Mouse (Mus musculus): ENCODE measurements around the gene Kansl2. TPM values are rescaled to one million over a fixed set of nuclear protein-coding genes. Genes with fewer than 3 reads are reported as not detected.

The Kansl2 gene
- total and polyA plus RNA-seq, 2 experiments from 2014 or later = 53.3 to 95.1 TPM

DNA sequence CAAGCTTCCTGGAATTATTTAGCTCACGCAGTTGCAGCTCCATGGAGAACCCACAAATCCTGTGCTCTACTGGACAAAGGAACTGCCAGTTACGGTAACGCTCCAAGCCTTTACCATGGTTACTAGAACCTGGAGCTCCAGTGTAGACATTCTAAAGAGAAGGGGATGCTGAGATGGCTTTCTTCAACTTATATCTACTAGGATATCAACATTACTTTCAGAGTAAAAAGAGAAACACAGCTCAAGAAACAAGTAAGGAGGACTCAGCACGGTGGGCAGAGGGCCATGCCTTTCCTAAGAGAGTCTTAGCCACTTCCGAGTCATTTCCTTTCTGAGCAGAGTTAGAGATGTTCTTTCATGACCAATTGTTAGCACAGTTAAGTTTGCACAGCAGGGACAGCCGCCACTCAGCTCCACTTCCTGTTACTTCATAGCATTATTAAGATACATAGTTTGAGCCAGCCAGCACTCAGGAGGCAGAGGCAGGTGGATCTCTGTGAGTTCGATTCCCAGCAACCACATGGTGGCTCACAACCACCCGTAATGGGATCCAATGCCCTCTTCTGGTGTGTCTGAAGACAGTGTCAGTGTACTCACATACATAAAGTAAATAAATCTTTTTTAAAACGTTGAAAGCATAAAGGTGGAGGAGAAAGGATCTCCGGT lies 36.9 kb upstream of the Kansl2 start, which contains the start of the genes Ccnt1 and 4930415O20Rik:
Ccnt1 (minus strand) TSS at position 51 of the 666 bp plus-strand sequence.
4930415O20Rik (plus strand) TSS at position 132 of the 666 bp plus-strand sequence.
- no peak for TF ChIP-seq CTCF (IDR thresholded peaks at IDR 0.05; ENCODE audit: low read depth)
- H3K4me1 ChIP-seq (ENCODE audit: insufficient read depth, low read length) = peaks cover 9% of the 10 kb centered on the region
- no peak within 1 kb of the TSS for H3K4me2 ChIP-seq (ENCODE audit: low read depth, low read length)
- ATAC-seq (no peak), DNase-seq (ENCODE audit: low spot score) (no peak)
- H3K9ac ChIP-seq (replicated peaks; ENCODE audit: low read length) = no peak within 1 kb of the TSS
- no peaks in the 10 kb centered on the region for H3K27me3 ChIP-seq (ENCODE audit: insufficient read depth, low read length)
- H3K9me3 ChIP-seq (ENCODE audit: low read length) = no peaks in the 10 kb centered on the region
- whole genome bisulfite sequencing = 81% methylated on average over 10 of the region's 10 CpGs
- H3K27ac ChIP-seq = no peak within 1 kb of the TSS
- no peaks in the 10 kb centered on the region for H3K36me3 ChIP-seq (ENCODE audit: insufficient read depth, low read length)
- no peak within 1 kb of the TSS for H3K4me3 ChIP-seq (ENCODE audit: low read length)

DNA sequence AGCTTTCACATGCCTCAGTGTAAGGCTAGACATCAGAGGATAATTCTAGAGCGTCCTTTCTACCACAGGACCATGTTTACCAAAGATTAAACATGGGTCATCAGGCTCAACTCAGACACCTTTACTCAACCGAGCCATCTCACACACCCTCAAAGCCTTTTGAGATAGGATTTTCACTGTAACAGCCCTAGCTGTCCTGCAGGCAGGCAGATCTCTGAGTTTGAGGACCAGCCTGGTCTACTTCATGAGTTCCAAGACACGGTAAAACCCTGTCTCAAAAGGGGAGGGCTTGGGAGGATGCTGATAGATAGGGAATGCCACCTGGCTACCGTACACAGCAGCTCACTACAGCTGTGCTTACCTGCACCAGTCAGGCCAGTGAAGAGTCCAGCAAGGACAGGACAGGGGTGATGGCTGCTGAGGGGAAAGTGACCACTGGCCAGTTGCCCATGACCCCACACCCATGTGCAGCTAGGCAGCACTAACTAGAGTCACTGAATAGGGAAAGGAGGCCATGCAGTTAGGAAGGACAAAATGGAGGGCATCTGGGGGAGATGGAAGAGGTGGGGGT lies 35.8 kb upstream of the Kansl2 start:
- ATAC-seq = no peak
- H3K9ac ChIP-seq (replicated peaks; ENCODE audit: low read length) = no peak overlapping the region

GRCm38 (mm10) chr15:98569216-98569615 lies 35.2 kb upstream of the Kansl2 start:
- no peak for TF ChIP-seq CTCF (IDR thresholded peaks at IDR 0.05; ENCODE audit: low read depth)
- Histone ChIP-seq H3K4me2 (ENCODE audit: low read depth, low read length) (peak overlapping the region; percentile 69), H3K36me3 (ENCODE audit: insufficient read depth, low read length) (no peaks in the 10 kb centered on the region), H3K27ac (0 out of 2 replicates have a peak overlapping the region, but pooled peaks have one; percentile 94), H3K27me3 (ENCODE audit: insufficient read depth, low read length) (no peaks in the 10 kb centered on the region), H3K9ac (replicated peaks; ENCODE audit: low read length) (peak overlapping the region; percentile 76), H3K4me3 (ENCODE audit: low read length) (peak overlapping the region; percentile 84; the same call in 1 of the 2 replicates), H3K4me1 (ENCODE audit: insufficient read depth, low read length) (peaks cover 9% of the 10 kb centered on the region), H3K9me3 (ENCODE audit: low read length) (no peaks in the 10 kb centered on the region)
- whole genome bisulfite sequencing = 73% methylated on average over 7 of the region's 7 CpGs
- DNase-seq (ENCODE audit: low spot score) (no peak), ATAC-seq (no peak)

More for the DNA sequence above, 35.8 kb upstream of the Kansl2 start:
- 82% methylated on average over 4 of the region's 4 CpGs for WGBS
- Histone ChIP-seq H3K27me3 (ENCODE audit: insufficient read depth, low read length) (no peaks in the 10 kb centered on the region), H3K9me3 (ENCODE audit: low read length) (no peaks in the 10 kb centered on the region), H3K4me1 (ENCODE audit: insufficient read depth, low read length) (peaks cover 9% of the 10 kb centered on the region), H3K27ac (no peak overlapping the region), H3K4me3 (ENCODE audit: low read length) (no peak overlapping the region), H3K4me2 (ENCODE audit: low read depth, low read length) (no peak overlapping the region), H3K36me3 (ENCODE audit: insufficient read depth, low read length) (no peaks in the 10 kb centered on the region)
- no peak for TF ChIP-seq CTCF (IDR thresholded peaks at IDR 0.05; ENCODE audit: low read depth)
- no peak for DNase-seq (ENCODE audit: low spot score)

- no peak for ATAC-seq
- 11% methylated on average over 22 of the region's 22 CpGs for WGBS
- Histone ChIP-seq H3K4me2 (ENCODE audit: low read depth, low read length) (peak overlapping the region; percentile 69), H3K4me3 (ENCODE audit: low read length) (peak overlapping the region; percentile 84), H3K36me3 (ENCODE audit: insufficient read depth, low read length) (no peaks in the 10 kb centered on the region), H3K9me3 (ENCODE audit: low read length) (no peaks in the 10 kb centered on the region), H3K27me3 (ENCODE audit: insufficient read depth, low read length) (no peaks in the 10 kb centered on the region), H3K27ac (peak overlapping the region; percentile 94), H3K4me1 (ENCODE audit: insufficient read depth, low read length) (peaks cover 9% of the 10 kb centered on the region), H3K9ac (replicated peaks; ENCODE audit: low read length) (peak overlapping the region; percentile 76)
- peak; percentile 8 for DNase-seq (ENCODE audit: low spot score)
- TF ChIP-seq CTCF (IDR thresholded peaks at IDR 0.05; ENCODE audit: low read depth) = no peak
These were observed 34.4 kb upstream of the Kansl2 start for GRCm38 (mm10) chr15:98568256-98569033.

DNA sequence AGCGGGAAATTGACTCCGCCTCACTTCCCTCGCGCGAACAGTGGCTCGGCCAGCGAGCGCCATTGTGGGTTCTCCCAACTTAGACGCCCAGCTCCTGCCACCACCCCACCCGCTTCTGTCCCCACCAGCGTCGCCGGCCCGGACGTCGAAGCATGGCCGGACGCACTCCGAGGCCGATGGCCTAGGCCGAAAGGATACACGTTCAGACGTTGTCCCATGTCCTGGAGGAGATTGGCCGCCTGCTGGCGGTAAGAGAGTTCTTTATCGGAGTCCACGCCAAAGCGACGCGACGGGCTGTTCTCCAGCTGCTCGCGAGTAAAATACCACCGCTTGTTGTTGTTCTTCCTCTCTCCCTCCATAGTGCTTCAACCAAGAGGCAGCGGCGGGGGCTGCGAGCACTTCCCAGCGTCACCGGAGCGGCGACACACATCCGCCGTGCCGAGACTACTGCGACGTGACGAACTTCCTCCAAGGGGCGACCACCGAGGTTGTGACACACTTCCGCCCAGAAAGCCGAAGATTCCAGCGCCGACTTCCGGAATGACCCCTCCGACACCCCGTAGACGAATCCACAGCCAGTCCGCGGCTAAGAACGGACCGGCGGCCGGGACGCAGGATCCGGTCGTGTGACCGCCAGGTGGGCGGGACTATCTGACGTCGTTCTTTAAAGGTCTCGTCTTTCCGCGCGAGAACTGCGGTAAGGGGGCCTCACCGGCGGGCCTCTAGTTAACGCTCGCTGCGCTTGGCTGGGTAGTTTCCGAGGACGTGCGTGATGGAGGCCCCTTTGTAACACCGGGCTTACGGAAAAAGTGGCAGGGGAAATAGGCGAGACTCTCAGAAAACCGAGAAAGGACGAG lies 33.4 kb upstream of the Kansl2 start:
- TF ChIP-seq CTCF (IDR thresholded peaks at IDR 0.05; ENCODE audit: low read depth) = peak; percentile 61
- H3K27ac ChIP-seq = peak overlapping the region; percentile 96
- peaks cover 9% of the 10 kb centered on the region for H3K4me1 ChIP-seq (ENCODE audit: insufficient read depth, low read length)
- WGBS = under 1% methylated on average over 87 of the region's 88 CpGs
- ATAC-seq (peak; percentile 99), DNase-seq (ENCODE audit: low spot score) (peak; percentile 100)
- H3K27me3 ChIP-seq (ENCODE audit: insufficient read depth, low read length) = no peaks in the 10 kb centered on the region
- H3K4me2 ChIP-seq (ENCODE audit: low read depth, low read length) = peak overlapping the region; percentile 86
- peak overlapping the region; percentile 84 for H3K4me3 ChIP-seq (ENCODE audit: low read length)
- no peaks in the 10 kb centered on the region for H3K9me3 ChIP-seq (ENCODE audit: low read length)
- peak overlapping the region; percentile 85 for H3K9ac ChIP-seq (replicated peaks; ENCODE audit: low read length)
- no peaks in the 10 kb centered on the region for H3K36me3 ChIP-seq (ENCODE audit: insufficient read depth, low read length)

- TF ChIP-seq CTCF (IDR thresholded peaks at IDR 0.05; ENCODE audit: low read depth) = no peak
- Histone ChIP-seq H3K4me3 (ENCODE audit: low read length) (peak overlapping the region; percentile 84), H3K9me3 (ENCODE audit: low read length) (no peaks in the 10 kb centered on the region), H3K27ac (peak overlapping the region; percentile 96), H3K9ac (replicated peaks; ENCODE audit: low read length) (peak overlapping the region; percentile 85), H3K36me3 (ENCODE audit: insufficient read depth, low read length) (no peaks in the 10 kb centered on the region), H3K4me2 (ENCODE audit: low read depth, low read length) (peak overlapping the region; percentile 86), H3K27me3 (ENCODE audit: insufficient read depth, low read length) (no peaks in the 10 kb centered on the region), H3K4me1 (ENCODE audit: insufficient read depth, low read length) (peaks cover 9% of the 10 kb centered on the region)
- under 1% methylated on average over 15 of the region's 15 CpGs for WGBS
- ATAC-seq = no peak
- DNase-seq (ENCODE audit: low spot score) = no peak
These were observed 32.9 kb upstream of the Kansl2 start for GRCm38 (mm10) chr15:98566973-98567277.

Data from hindbrain, postnatal 0 days (tissue).